Mouse (Mus musculus) thymus, postnatal 36 days (tissue): Measurements from ENCODE around the gene Chmp3.

ENCODE experiments used
- DNase-seq, 2 experiments: peaks; one replicate each; pipeline ENCODE4 v3.0.0; 2022; ENCODE audit warnings: mixed read lengths in 2 of 2

The Chmp3 gene

DNA sequence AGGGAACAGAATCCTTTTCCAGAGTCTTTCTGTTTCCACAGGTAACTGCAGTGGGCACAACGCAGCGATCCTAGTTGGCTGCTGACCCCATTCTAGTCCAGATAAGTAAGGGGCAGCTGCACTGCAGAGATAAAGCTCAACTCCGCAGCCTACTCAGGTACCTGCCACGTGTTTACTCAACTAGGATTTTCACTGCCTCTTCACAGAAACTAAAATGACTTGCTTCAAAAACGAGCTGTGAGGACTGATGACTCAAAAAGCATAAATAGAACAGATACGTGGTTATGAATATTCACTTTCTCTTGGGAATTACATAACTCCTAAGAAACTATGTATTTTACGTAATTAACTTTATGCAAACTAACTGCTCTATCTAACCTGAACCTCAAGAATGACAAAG lies 66.4 kb downstream of the Chmp3 start:
- no peak for DNase-seq

- no peak for DNase-seq
Observed at GRCm38 (mm10) chr6:71613225-71613624, 69.6 kb downstream of the Chmp3 start.

DNA sequence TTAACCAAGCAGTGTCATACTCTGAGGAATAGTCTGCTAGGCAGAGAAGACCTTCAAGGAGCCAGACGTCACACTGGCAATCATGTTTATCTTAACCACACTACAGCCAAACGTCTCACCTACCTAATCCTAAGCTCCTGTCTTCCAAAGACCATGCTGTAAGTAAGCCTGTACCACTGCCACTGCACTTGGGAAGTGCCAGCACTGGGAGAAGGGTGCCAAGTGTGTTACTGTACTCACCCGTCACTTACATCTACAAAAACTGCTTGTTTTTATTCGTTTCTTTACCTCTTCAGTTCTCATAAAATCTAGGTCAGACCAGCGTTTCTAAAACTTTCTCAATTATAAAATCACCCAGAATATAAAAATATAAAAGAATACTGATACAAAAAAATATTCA lies 73.4 kb downstream of the Chmp3 start:
- no peak for DNase-seq

GRCm38 (mm10) chr6:71621551-71621950 lies 78.0 kb downstream of the Chmp3 start:
- no peak for DNase-seq

GRCm38 (mm10) chr6:71621981-71622380 lies 78.4 kb downstream of the Chmp3 start:
- DNase-seq: no peak

GRCm38 (mm10) chr6:71624723-71625122 lies 81.1 kb downstream of the Chmp3 start:
- no peak for DNase-seq

DNA sequence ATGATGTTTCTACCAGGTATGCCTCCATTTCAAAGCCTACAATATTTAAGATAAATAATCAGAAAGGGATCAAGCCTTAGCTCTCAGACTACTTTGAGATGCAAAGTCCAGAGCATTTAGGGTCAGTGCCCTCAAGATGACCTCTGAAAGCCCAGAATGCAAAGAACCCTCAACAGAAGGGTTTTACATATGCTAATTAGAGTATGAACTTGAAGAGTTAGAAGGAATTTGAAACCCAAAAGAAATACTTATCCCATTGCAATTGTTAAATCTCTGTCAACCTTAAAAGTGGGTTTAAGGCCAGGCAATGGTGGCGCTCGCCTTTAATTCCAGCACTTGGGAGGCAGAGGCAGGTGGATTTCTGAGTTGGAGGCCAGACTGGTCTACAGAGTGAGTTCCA lies 82.4 kb downstream of the Chmp3 start:
- no peak for DNase-seq

- DNase-seq: no peak
Observed at GRCm38 (mm10) chr6:71627325-71627724, 83.7 kb downstream of the Chmp3 start.

DNA sequence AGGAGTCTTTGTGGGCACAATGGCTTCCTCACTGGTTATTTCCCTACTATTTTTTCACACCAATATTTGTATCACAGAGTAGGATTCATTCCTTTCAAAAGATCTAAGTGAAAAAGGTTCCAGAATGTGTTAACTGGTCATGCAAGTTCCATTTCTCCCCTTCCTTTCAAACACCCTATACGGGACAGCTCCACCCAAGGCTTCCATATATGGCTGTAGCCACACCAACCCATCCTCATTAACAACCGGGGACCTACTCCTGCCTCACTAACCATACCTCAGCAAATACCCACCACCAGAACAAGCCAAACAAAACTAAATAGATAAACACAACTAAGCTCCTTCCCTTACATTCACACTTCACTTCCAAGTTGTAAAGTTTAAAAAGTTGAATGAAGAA lies 87.6 kb downstream of the Chmp3 start:
- DNase-seq: no peak

- peak in 1 of 2 experiments; percentile 66 for DNase-seq
Observed at GRCm38 (mm10) chr6:71631706-71632461, 88.3 kb downstream of the Chmp3 start.
